Mouse (Mus musculus): ENCODE measurements at regions not wholly inside any gene's neighbourhood (a gene's known extent, or its start where the extent isn't known, plus 50 kb on each side); places are given as distances from the start of the nearest gene placed in this dataset.

- Histone ChIP-seq H3K9me3 (ENCODE audit: control insufficient read depth, low read length) (no peaks in the 10 kb centered on the region), H3K4me2 (ENCODE audit: low read depth) (no peak overlapping the region), H3K9ac (replicated peaks) (no peak overlapping the region), H3K4me1 (replicated peaks; ENCODE audit: control insufficient read depth in 2 of 2, insufficient read depth in 2 of 2, low read length in 1 of 2) (no peaks in the 10 kb centered on the region), H3K27ac (no peak overlapping the region), H3K27me3 (ENCODE audit: control insufficient read depth, insufficient read depth, low read length) (no peaks in the 10 kb centered on the region), H3K4me3 (ENCODE audit: insufficient read depth in 1 of 2, low read depth in 2 of 2, low read length in 2 of 2) (no peak overlapping the region), H3K36me3 (replicated peaks; ENCODE audit: control insufficient read depth, insufficient read depth, low read depth) (no peaks in the 10 kb centered on the region)
- WGBS (ENCODE audit: insufficient replicate concordance), result 70% methylated on average over 5 of the region's 5 CpGs
- DNase-seq (ENCODE audit: low read depth in 3 of 3, low spot score in 3 of 3), result no peak
- no peak for ATAC-seq (ENCODE audit: insufficient read depth)
- no peak for TF ChIP-seq EP300 (IDR thresholded peaks at IDR 0.05; ENCODE audit: low read depth)
- no peak for TF ChIP-seq CTCF (IDR thresholded peaks at IDR 0.05; ENCODE audit: low read depth)
Observed at GRCm38 (mm10) chr17:59383107-59383438, 369.9 kb upstream of the Nudt12 start.

GRCm38 (mm10) chr17:59382225-59383106, 369.3 kb upstream of the Nudt12 start:
- Histone ChIP-seq H3K27ac (no peak overlapping the region), H3K4me3 (ENCODE audit: insufficient read depth in 1 of 2, low read depth in 2 of 2, low read length in 2 of 2) (no peak overlapping the region), H3K4me2 (ENCODE audit: low read depth) (no peak overlapping the region), H3K36me3 (replicated peaks; ENCODE audit: control insufficient read depth, insufficient read depth, low read depth) (no peaks in the 10 kb centered on the region), H3K4me1 (replicated peaks; ENCODE audit: control insufficient read depth in 2 of 2, insufficient read depth in 2 of 2, low read length in 1 of 2) (no peaks in the 10 kb centered on the region), H3K9ac (replicated peaks) (no peak overlapping the region), H3K9me3 (ENCODE audit: control insufficient read depth, low read length) (no peaks in the 10 kb centered on the region), H3K27me3 (ENCODE audit: control insufficient read depth, insufficient read depth, low read length) (no peaks in the 10 kb centered on the region)
- ATAC-seq (ENCODE audit: insufficient read depth) (no peak), DNase-seq (ENCODE audit: low read depth in 3 of 3, low spot score in 3 of 3) (no peak)
- 56% methylated on average over 7 of the region's 7 CpGs for WGBS (ENCODE audit: insufficient replicate concordance)
- TF ChIP-seq CTCF (IDR thresholded peaks at IDR 0.05; ENCODE audit: low read depth) (no peak), EP300 (IDR thresholded peaks at IDR 0.05; ENCODE audit: low read depth) (no peak)

- Histone ChIP-seq H3K9me3 (ENCODE audit: control insufficient read depth, low read length) (no peaks in the 10 kb centered on the region), H3K9ac (replicated peaks) (no peak overlapping the region), H3K4me1 (replicated peaks; ENCODE audit: control insufficient read depth in 2 of 2, insufficient read depth in 2 of 2, low read length in 1 of 2) (no peaks in the 10 kb centered on the region), H3K36me3 (replicated peaks; ENCODE audit: control insufficient read depth, insufficient read depth, low read depth) (no peaks in the 10 kb centered on the region), H3K27me3 (ENCODE audit: control insufficient read depth, insufficient read depth, low read length) (no peaks in the 10 kb centered on the region), H3K27ac (no peak overlapping the region), H3K4me2 (ENCODE audit: low read depth) (no peak overlapping the region), H3K4me3 (ENCODE audit: insufficient read depth in 1 of 2, low read depth in 2 of 2, low read length in 2 of 2) (no peak overlapping the region)
- no peak for DNase-seq (ENCODE audit: low read depth in 3 of 3, low spot score in 3 of 3)
- 48% methylated on average over 7 of the region's 7 CpGs for WGBS (ENCODE audit: insufficient replicate concordance)
- ATAC-seq (ENCODE audit: insufficient read depth), result no peak
- TF ChIP-seq CTCF (IDR thresholded peaks at IDR 0.05; ENCODE audit: low read depth) (no peak), EP300 (IDR thresholded peaks at IDR 0.05; ENCODE audit: low read depth) (no peak)
Observed at GRCm38 (mm10) chr17:59373505-59374106, 360.4 kb upstream of the Nudt12 start.

GRCm38 (mm10) chr17:59369624-59370541, 356.7 kb upstream of the Nudt12 start:
- Histone ChIP-seq H3K4me2 (ENCODE audit: low read depth) (no peak overlapping the region), H3K9ac (replicated peaks) (no peak overlapping the region), H3K9me3 (ENCODE audit: control insufficient read depth, low read length) (no peaks in the 10 kb centered on the region), H3K4me1 (replicated peaks; ENCODE audit: control insufficient read depth in 2 of 2, insufficient read depth in 2 of 2, low read length in 1 of 2) (no peaks in the 10 kb centered on the region), H3K27ac (no peak overlapping the region), H3K27me3 (ENCODE audit: control insufficient read depth, insufficient read depth, low read length) (no peaks in the 10 kb centered on the region), H3K4me3 (ENCODE audit: insufficient read depth in 1 of 2, low read depth in 2 of 2, low read length in 2 of 2) (no peak overlapping the region), H3K36me3 (replicated peaks; ENCODE audit: control insufficient read depth, insufficient read depth, low read depth) (no peaks in the 10 kb centered on the region)
- DNase-seq (ENCODE audit: low read depth in 3 of 3, low spot score in 3 of 3) (no peak), ATAC-seq (ENCODE audit: insufficient read depth) (no peak)
- TF ChIP-seq EP300 (IDR thresholded peaks at IDR 0.05; ENCODE audit: low read depth) (no peak), CTCF (IDR thresholded peaks at IDR 0.05; ENCODE audit: low read depth) (no peak)
- 55% methylated on average over 7 of the region's 7 CpGs for WGBS (ENCODE audit: insufficient replicate concordance)

- no peaks in the 10 kb centered on the region for H3K36me3 ChIP-seq (replicated peaks; ENCODE audit: control insufficient read depth, insufficient read depth, low read depth)
- TF ChIP-seq CTCF (IDR thresholded peaks at IDR 0.05; ENCODE audit: low read depth) (no peak), EP300 (IDR thresholded peaks at IDR 0.05; ENCODE audit: low read depth) (no peak)
- no peak overlapping the region for H3K4me3 ChIP-seq (ENCODE audit: insufficient read depth in 1 of 2, low read depth in 2 of 2, low read length in 2 of 2)
- no peaks in the 10 kb centered on the region for H3K4me1 ChIP-seq (replicated peaks; ENCODE audit: control insufficient read depth in 2 of 2, insufficient read depth in 2 of 2, low read length in 1 of 2)
- no peaks in the 10 kb centered on the region for H3K27me3 ChIP-seq (ENCODE audit: control insufficient read depth, insufficient read depth, low read length)
- H3K9ac ChIP-seq (replicated peaks), result no peak overlapping the region
- no peak overlapping the region for H3K4me2 ChIP-seq (ENCODE audit: low read depth)
- no peak for DNase-seq (ENCODE audit: low read depth in 3 of 3, low spot score in 3 of 3)
- ATAC-seq (ENCODE audit: insufficient read depth), result no peak
- 53% methylated on average over 2 of the region's 2 CpGs for WGBS (ENCODE audit: insufficient replicate concordance)
- H3K27ac ChIP-seq, result no peak overlapping the region
- no peaks in the 10 kb centered on the region for H3K9me3 ChIP-seq (ENCODE audit: control insufficient read depth, low read length)
Observed at GRCm38 (mm10) chr17:59365340-59365739, 352.2 kb upstream of the Nudt12 start.

All from liver, embryonic 14.5 days (tissue).